Mouse (Mus musculus) C2C12 (cell line): ENCODE data around the gene Pcbp4. TPM values are rescaled to one million over a fixed set of nuclear protein-coding genes. Genes with fewer than 3 reads are reported as not detected.

Experiments used
- H3K27me3 ChIP-seq: one replicate; pipeline ENCODE4 v1.6.1; 2011; ENCODE audit not compliant: control insufficient read depth, insufficient read depth, insufficient read length
- H3K36me3 ChIP-seq: one replicate; pipeline ENCODE4 v1.6.1; 2011; ENCODE audit not compliant: control insufficient read depth, insufficient read depth
- H3K4me3 ChIP-seq: one replicate; pipeline ENCODE4 v1.5.1; 2011; ENCODE audit warnings: mild to moderate bottlenecking, control low read depth; ENCODE audit not compliant: poor library complexity, insufficient read depth, severe bottlenecking
- H3K79me2 ChIP-seq: one replicate; pipeline ENCODE4 v1.6.1; 2011; ENCODE audit not compliant: control insufficient read depth, insufficient read depth
- H3K79me3 ChIP-seq: one replicate; pipeline ENCODE4 v1.6.1; 2011; ENCODE audit warnings: low read depth, control low read depth
- H3ac ChIP-seq: one replicate; pipeline ENCODE3; 2011; ENCODE audit warnings: low read depth; ENCODE audit not compliant: control insufficient read depth, insufficient read length
- CEBPB ChIP-seq: IDR thresholded peaks from one replicate; pipeline ENCODE4 v1.6.1; 2011; ENCODE audit warnings: low read depth, mild to moderate bottlenecking, control low read depth, moderate library complexity
- CTCF ChIP-seq: IDR thresholded peaks from one replicate; pipeline ENCODE4 v1.5.1; 2011; ENCODE audit not compliant: control insufficient read depth, insufficient read depth, insufficient read length
- FOSL1 ChIP-seq: IDR thresholded peaks from one replicate; pipeline ENCODE4 v1.8.0; 2011; ENCODE audit warnings: mild to moderate bottlenecking, low read length; ENCODE audit not compliant: poor library complexity, insufficient read depth, severe bottlenecking
- MAX ChIP-seq: IDR thresholded peaks from one replicate; pipeline ENCODE4 v1.6.1; 2011; ENCODE audit warnings: mild to moderate bottlenecking, control low read depth
- MYOD1 ChIP-seq: IDR thresholded peaks from one replicate; pipeline ENCODE4 v1.6.1; 2011; ENCODE audit warnings: low read depth; ENCODE audit not compliant: control insufficient read depth, insufficient read length
- MYOG ChIP-seq: IDR thresholded peaks from one replicate; pipeline ENCODE4 v1.6.1; 2011; ENCODE audit not compliant: control insufficient read depth, insufficient read length; ENCODE audit errors: extremely low read depth
- USF1 ChIP-seq: IDR thresholded peaks from one replicate; pipeline ENCODE4 v1.6.1; 2011; ENCODE audit warnings: low read depth, mild to moderate bottlenecking, control low read depth, moderate library complexity
- long read RNA-seq, 2 experiments: library from polyadenylated mRNA; unstranded; transcript quantifications; one replicate each; pipeline ENCODE4 v2.0.0; 2019 to 2020
- polyA plus RNA-seq: library from polyadenylated mRNA; unstranded; fragments of >200 nt; fragmentation: generic; extraction: Trizol; gene quantifications from one replicate; pipeline ENCODE4 v1.2.1, GENCODE M21; 2012; ENCODE audit warnings: missing spikeins

Gene Pcbp4
- 294 TPM for polyA plus RNA-seq
- long read RNA-seq, experiment 1, transcript Pcbp4-201 (13 exons, 2,035 nt), result major isoform, 59 of 160 reads
- long read RNA-seq, experiment 1, partial matches to known transcripts, result 58 of 160 reads
- long read RNA-seq, experiment 1, other reads (novel, unspliced or antisense), result 43 of 160 reads
- long read RNA-seq, experiment 2, transcript Pcbp4-201 (13 exons, 2,035 nt), result major isoform, 1,027 of 1,377 reads
- long read RNA-seq, experiment 2, partial matches to known transcripts, result 57 of 1,377 reads
- long read RNA-seq, experiment 2, other reads (novel, unspliced or antisense), result 293 of 1,377 reads

DNA sequence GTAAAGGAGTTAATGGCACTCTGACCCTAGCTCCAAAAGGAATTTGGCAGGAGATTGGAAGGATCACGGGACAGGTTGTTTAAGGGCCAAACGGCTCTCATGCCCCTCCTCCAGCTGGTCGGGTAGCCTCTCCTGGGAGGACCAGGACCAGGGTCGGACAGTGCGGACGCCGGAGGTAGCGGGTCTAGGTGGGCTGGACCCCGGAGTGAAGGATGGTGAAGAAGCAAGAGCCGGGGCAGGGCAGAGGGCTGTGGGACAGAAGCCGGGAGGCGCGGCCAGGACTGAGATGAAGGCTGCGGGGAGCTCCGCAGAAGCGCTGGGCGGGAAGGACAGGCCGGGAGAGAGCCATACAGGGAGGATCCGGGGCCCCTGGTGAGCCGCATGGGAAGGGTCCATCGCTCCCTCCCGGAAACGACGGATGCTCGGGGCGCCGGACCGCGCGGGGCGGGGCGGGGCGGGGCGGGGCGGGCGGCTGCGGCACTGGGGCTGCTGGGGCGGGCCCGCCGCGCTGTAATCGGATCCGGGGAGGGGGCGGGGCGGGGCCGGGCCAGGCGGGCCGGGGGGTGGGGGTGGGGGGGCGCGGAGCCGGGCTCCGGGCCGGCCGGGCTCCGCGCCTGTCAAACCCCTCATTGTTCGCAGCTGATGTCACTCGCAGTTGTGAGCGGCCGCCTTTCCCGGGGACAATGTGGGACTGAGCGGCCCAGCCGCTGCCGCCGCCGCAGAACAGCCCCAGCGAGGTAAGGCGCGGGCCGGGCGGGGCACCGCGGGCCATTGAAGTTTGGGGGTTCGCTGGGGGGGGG, at the start of gene Pcbp4:
Pcbp4 (plus strand) TSS at position 21 of the 800 bp plus-strand sequence.
- peaks cover 47% of the 10 kb centered on the region for H3K79me2 ChIP-seq
- TF ChIP-seq MAX (no peak), MYOD1 (no peak), MYOG (no peak), USF1 (no peak), CTCF (no peak), CEBPB (no peak), FOSL1 (no peak)

GRCm38 (mm10) chr9:106405275-106405674, 47.8 kb upstream of the Pcbp4 start:
- TF ChIP-seq MYOD1 (peak; percentile 66), CTCF (no peak)
- H3K79me3 ChIP-seq, result no peaks in the 10 kb centered on the region
- H3ac ChIP-seq, result no peak overlapping the region
- H3K36me3 ChIP-seq, result no peaks in the 10 kb centered on the region
- no peak overlapping the region for H3K4me3 ChIP-seq
- H3K27me3 ChIP-seq, result no peaks in the 10 kb centered on the region
- no peaks in the 10 kb centered on the region for H3K79me2 ChIP-seq

More for the DNA sequence above, at the start of gene Pcbp4:
- H3K4me3 ChIP-seq, result peak within 1 kb of the TSS; percentile 63
- no peaks in the 10 kb centered on the region for H3K27me3 ChIP-seq
- peaks cover 7% of the 10 kb centered on the region for H3K36me3 ChIP-seq
- H3ac ChIP-seq, result peak within 1 kb of the TSS; percentile 87
- H3K79me3 ChIP-seq, result peaks cover 47% of the 10 kb centered on the region

DNA sequence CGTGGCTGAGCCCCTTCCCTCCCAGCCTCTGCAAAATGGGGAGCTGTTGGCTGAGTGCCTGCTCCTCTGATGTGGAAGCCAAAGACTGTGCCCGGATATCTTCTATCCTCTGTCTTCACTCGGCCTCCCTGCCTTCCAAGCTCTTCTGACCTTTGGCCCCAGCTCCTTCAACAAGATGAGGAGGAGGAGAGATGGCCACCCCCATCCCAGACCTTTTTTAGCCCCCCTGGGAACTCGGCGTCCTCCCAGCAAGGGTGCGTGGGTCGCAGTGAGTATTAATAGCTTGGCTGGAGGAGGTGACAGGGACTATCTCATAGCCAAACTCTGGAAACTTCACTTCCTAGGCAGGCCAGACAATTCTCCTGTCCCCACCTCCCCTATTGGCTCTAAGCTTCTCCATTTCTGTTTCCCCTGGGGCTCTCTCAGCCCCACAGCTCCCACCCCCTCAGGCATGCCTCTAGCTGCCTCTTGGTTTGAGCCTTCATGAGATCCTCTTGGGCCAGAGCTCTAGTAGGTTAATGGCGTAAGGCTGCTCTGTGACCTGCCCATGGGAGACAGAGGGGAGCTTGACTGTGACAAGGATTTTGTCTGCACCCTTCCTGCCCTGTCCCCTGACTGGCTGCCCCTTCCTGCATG, 46.5 kb upstream of the Pcbp4 start:
- TF ChIP-seq MAX, result no peak
- no peak for TF ChIP-seq CTCF
- TF ChIP-seq MYOG, result no peak
- no peak for TF ChIP-seq MYOD1
- no peak for TF ChIP-seq FOSL1
- no peak for TF ChIP-seq CEBPB
- TF ChIP-seq USF1, result no peak

GRCm38 (mm10) chr9:106409096-106409495, 44.0 kb upstream of the Pcbp4 start:
- no peak overlapping the region for H3ac ChIP-seq
- H3K79me2 ChIP-seq, result no peaks in the 10 kb centered on the region
- TF ChIP-seq FOSL1 (no peak), MYOG (no peak), CTCF (no peak), CEBPB (no peak), MAX (no peak), MYOD1 (no peak), USF1 (no peak)
- no peak overlapping the region for H3K4me3 ChIP-seq
- no peaks in the 10 kb centered on the region for H3K79me3 ChIP-seq
- no peaks in the 10 kb centered on the region for H3K27me3 ChIP-seq
- no peaks in the 10 kb centered on the region for H3K36me3 ChIP-seq

More for the DNA sequence above, 46.5 kb upstream of the Pcbp4 start:
- Histone ChIP-seq H3K36me3 (no peaks in the 10 kb centered on the region), H3K27me3 (no peaks in the 10 kb centered on the region), H3ac (no peak overlapping the region), H3K79me2 (no peaks in the 10 kb centered on the region), H3K79me3 (no peaks in the 10 kb centered on the region), H3K4me3 (no peak overlapping the region)

DNA sequence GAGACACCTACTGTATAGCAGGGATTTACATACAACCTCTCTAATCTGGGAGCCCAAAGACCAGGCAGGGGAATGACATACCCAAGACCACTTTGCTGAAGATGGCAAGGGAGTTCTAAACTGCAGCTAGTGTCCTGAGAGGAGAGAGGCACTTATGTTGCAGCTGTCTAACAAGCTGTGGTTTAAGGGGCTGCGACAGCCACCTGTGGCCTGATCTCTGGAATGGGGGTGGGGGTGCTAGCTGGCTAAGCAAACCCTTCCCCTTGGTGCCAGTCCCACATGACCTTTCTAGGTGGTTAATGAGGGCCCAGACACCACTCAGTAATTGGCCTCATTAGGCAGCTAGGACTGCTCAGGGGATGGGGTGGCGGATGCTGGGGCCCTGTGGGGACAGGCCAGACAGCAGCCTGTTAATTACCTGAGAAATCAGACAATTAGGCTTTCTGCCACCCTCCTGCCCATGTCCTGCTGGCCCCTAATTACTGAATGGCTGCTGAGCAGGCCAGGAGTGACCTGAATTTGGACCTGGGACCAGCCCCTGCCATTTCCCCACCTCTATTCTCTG, 42.9 kb upstream of the Pcbp4 start:
- Histone ChIP-seq H3ac (no peak overlapping the region), H3K79me2 (no peaks in the 10 kb centered on the region), H3K4me3 (no peak overlapping the region), H3K36me3 (no peaks in the 10 kb centered on the region), H3K79me3 (no peaks in the 10 kb centered on the region), H3K27me3 (no peaks in the 10 kb centered on the region)
- TF ChIP-seq MYOD1 (no peak), FOSL1 (no peak), CTCF (no peak), MYOG (no peak), MAX (no peak), USF1 (no peak), CEBPB (no peak)
